Mouse (Mus musculus) liver, embryonic 11.5 days (tissue): ENCODE measurements around the gene Sort1. TPM values are rescaled to one million over a fixed set of nuclear protein-coding genes. Genes with fewer than 3 reads are reported as not detected.

Source experiments
- ATAC-seq: fragments of 200-750 bp; cut with Nextera tagmentation; replicated peaks from 2 replicates; pipeline ENCODE4 v1.8.0; 2017; ENCODE audit warnings: moderate number of reproducible peaks, mild to moderate bottlenecking, moderate TSS enrichment, moderate library complexity; ENCODE audit not compliant: low FRiP score
- DNase-seq: peaks from one replicate; pipeline ENCODE4 v3.0.0-alpha.2; 2017; ENCODE audit warnings: low spot score
- H3K27ac ChIP-seq: fragments of 300-500 bp; sonication (generic); 2 replicates; pipeline ENCODE4 v1.5.1; 2014; ENCODE audit warnings: mild to moderate bottlenecking, low read depth, low read length, control low read depth
- H3K27me3 ChIP-seq: fragments of 300-500 bp; sonication (generic); replicated peaks from 2 replicates; pipeline ENCODE4 v1.6.1; 2014; ENCODE audit warnings: low read length, mixed read lengths; ENCODE audit not compliant: control insufficient read depth, insufficient read depth
- H3K36me3 ChIP-seq: fragments of 300-500 bp; sonication (generic); 2 replicates; pipeline ENCODE4 v1.6.1; 2014; ENCODE audit warnings: mild to moderate bottlenecking, low read length, moderate library complexity, mixed read lengths; ENCODE audit not compliant: control insufficient read depth, insufficient read depth
- H3K4me1 ChIP-seq: fragments of 300-500 bp; sonication (generic); replicated peaks from 2 replicates; pipeline ENCODE4 v1.6.1; 2014; ENCODE audit warnings: low read length, mixed read lengths; ENCODE audit not compliant: control insufficient read depth, insufficient read depth
- H3K4me2 ChIP-seq: fragments of 300-500 bp; sonication (generic); 2 replicates; pipeline ENCODE4 v1.6.1; 2014; ENCODE audit warnings: mild to moderate bottlenecking, control low read depth, moderate library complexity
- H3K4me3 ChIP-seq: fragments of 300-500 bp; sonication (generic); 2 replicates; pipeline ENCODE4 v1.5.1; 2014; ENCODE audit warnings: low read depth, low read length, control low read depth
- H3K9ac ChIP-seq: fragments of 300-500 bp; sonication (generic); 2 replicates; pipeline ENCODE4 v1.6.1; 2014; ENCODE audit warnings: low read depth, low read length, control low read depth
- H3K9me3 ChIP-seq: fragments of 300-500 bp; sonication (generic); 2 replicates; pipeline ENCODE4 v1.6.1; 2016; ENCODE audit warnings: low read length, inconsistent platforms, mixed read lengths; ENCODE audit not compliant: control insufficient read depth
- WGBS: fragments of 180-500 bp; shearing (Covaris S2); extraction: QIAGEN DNeasy Blood & Tissue Kit; methylation state at CpG from one replicate; pipeline ENCODE4 v1.1.7; 2014; 5-methylcytosine and 5-hydroxymethylcytosine counted together
- polyA plus RNA-seq: library from polyadenylated mRNA; unstranded; fragments of >200 nt; fragmentation: Nextera tagmentation; extraction: Ambion mirVana; gene quantifications from 2 replicates; pipeline ENCODE4 v1.2.1, GENCODE M21; 2014

The Sort1 gene
- polyA plus RNA-seq, 1 experiment from 2014 or later: 11.9 TPM

GRCm38 (mm10) chr3:108291036-108291799, 7.3 kb downstream of the Sort1 start:
- no peak for DNase-seq
- H3K9ac ChIP-seq: no peak overlapping the region
- no peak overlapping the region for H3K4me3 ChIP-seq
- H3K4me1 ChIP-seq: peaks cover 46% of the 10 kb centered on the region
- no peak for ATAC-seq
- H3K27ac ChIP-seq: no peak overlapping the region
- H3K4me2 ChIP-seq: no peak overlapping the region
- H3K9me3 ChIP-seq: no peaks in the 10 kb centered on the region
- WGBS: 73% methylated on average over 17 of the region's 17 CpGs
- no peaks in the 10 kb centered on the region for H3K27me3 ChIP-seq
- no peaks in the 10 kb centered on the region for H3K36me3 ChIP-seq

- H3K9me3 ChIP-seq: no peaks in the 10 kb centered on the region
- H3K4me3 ChIP-seq: no peak overlapping the region
- H3K27ac ChIP-seq: 0 out of 2 replicates have a peak overlapping the region, but pooled peaks have one; percentile 11
- no peak for ATAC-seq
- no peak for DNase-seq
- H3K9ac ChIP-seq: no peak overlapping the region
- H3K27me3 ChIP-seq: no peaks in the 10 kb centered on the region
- WGBS: 14% methylated on average over 2 of the region's 2 CpGs
- H3K4me1 ChIP-seq: peaks cover 55% of the 10 kb centered on the region
- peak overlapping the region; percentile 26 for H3K4me2 ChIP-seq
- no peaks in the 10 kb centered on the region for H3K36me3 ChIP-seq
These were observed 10.5 kb downstream of the Sort1 start for GRCm38 (mm10) chr3:108294398-108294797.

DNA sequence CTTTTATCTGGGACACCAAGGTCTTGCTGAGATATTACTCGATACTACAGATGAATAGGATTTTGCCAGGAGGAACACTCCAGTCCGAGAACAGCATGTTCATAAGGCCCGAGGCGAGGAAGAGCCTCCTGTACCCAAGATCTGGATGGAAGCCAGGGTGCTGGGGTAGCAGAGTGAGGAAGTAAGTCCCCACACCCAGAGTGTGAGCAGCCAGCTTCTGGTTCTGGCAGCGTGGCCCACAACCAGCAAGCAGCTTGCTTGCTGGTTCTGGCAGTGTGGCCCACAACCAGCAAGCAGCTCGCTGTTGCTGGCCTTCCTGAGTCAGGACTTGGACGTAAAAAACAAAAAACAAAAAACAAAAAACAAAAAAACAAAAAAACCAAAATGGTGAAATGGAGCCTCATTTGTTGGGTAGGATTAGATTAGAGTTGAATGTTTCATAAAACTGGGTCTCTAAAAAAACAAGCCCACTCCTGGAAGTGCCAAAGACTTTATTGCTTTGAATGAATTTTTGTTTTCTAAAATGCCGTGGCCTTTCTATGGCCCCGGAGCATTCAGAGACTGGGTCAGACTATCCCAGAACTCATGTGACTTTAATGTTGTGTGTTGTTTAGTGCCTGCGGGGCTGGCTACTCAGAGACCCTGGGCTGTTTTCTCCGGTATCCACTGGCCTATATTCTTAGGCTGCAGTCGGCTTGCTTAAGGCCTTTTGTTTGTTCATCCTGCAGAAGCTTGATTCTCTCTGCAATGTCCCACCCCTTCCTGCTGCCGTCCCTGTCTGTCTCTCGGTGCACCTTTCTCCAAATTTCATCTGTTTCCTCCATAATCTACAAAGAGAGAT, 11.7 kb downstream of the Sort1 start:
- Histone ChIP-seq H3K9me3 (no peaks in the 10 kb centered on the region), H3K9ac (peak overlapping the region; percentile 62), H3K27me3 (no peaks in the 10 kb centered on the region), H3K4me3 (peak overlapping the region; percentile 29), H3K4me2 (peak overlapping the region; percentile 72), H3K36me3 (no peaks in the 10 kb centered on the region), H3K4me1 (peaks cover 60% of the 10 kb centered on the region), H3K27ac (peak overlapping the region; percentile 85)
- 0 out of 2 replicates have a peak, but pooled peaks have one; percentile 16 for ATAC-seq
- no peak for DNase-seq
- WGBS: 43% methylated on average over 14 of the region's 14 CpGs

DNA sequence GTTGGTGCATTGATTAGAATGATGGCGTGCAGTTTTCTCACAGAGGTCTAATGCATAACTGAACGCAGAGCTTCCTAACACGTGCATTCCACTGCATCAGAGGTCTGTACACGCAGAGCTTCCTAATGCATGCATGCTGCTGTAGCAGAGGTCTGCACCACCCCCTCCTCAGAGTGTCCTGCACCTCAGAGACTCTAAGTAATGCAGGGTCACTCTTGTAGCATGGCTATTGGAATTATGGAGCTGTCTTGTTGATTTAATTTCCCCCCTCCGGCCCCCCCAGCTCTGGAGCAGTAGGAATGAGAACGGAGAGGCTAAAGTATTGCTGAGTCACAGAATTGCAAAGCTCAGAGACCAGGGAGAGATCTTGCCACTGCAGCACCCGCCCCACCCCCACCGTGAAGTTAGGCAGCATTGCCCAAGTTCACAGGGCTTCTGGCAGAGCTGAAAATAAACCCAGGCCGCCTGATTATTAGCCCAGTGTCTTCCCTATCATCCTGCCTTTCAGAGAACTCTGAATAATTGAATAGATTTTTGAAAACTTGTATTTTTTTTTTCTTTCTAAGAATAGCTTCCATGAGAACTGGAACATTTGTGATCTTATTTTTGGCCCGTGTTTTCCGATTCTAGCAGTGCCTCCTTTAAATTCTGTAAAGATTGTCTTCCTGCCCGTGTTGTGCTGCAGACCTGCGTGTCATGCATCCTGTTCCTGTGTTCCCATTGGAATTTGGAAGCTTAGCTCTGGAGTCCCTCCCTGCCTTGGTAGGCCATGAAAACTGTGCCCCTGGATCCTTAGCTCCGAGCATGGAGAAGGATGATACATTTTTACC, 12.6 kb downstream of the Sort1 start:
- Histone ChIP-seq H3K4me2 (peak overlapping the region; percentile 72), H3K27ac (peak overlapping the region; percentile 85), H3K4me3 (peak overlapping the region; percentile 29), H3K36me3 (no peaks in the 10 kb centered on the region), H3K9me3 (no peaks in the 10 kb centered on the region), H3K27me3 (no peaks in the 10 kb centered on the region), H3K9ac (peak overlapping the region; percentile 62), H3K4me1 (peaks cover 57% of the 10 kb centered on the region)
- peak; percentile 77 for DNase-seq
- peak; percentile 80 for ATAC-seq
- WGBS: 10% methylated on average over 14 of the region's 14 CpGs

DNA sequence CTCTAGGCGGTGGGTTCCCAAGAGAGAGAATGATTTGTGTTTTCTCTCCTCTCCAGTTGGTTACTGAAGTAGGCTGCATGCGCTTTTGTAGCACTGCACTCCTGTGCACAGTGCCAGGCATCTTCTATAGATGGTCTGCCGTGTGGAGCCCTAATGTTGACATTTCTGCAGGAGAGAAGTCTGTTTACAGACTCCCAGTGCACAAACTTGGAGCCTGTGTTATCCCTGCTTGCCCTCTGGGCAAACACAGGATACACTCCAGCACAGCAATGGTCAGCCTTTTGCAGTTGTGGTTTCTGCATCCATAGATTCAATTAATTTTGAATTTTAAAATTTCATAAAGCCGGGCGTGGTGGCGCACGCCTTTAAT, 13.2 kb downstream of the Sort1 start:
- peak overlapping the region; percentile 85; the same call in 1 of the 2 replicates for H3K27ac ChIP-seq
- ATAC-seq (0 out of 2 replicates have a peak, but pooled peaks have one; percentile 21), DNase-seq (no peak)
- peak overlapping the region; percentile 1; the same call in 1 of the 2 replicates for H3K9ac ChIP-seq
- peaks cover 55% of the 10 kb centered on the region for H3K4me1 ChIP-seq
- H3K4me3 ChIP-seq: no peak overlapping the region
- H3K27me3 ChIP-seq: no peaks in the 10 kb centered on the region
- 68% methylated on average over 7 of the region's 7 CpGs for WGBS
- H3K9me3 ChIP-seq: no peaks in the 10 kb centered on the region
- no peaks in the 10 kb centered on the region for H3K36me3 ChIP-seq
- H3K4me2 ChIP-seq: peak overlapping the region; percentile 72

GRCm38 (mm10) chr3:108297603-108298553, 14.0 kb downstream of the Sort1 start:
- Histone ChIP-seq H3K9me3 (no peaks in the 10 kb centered on the region), H3K27ac (peak overlapping the region; percentile 35; the same call in 1 of the 2 replicates), H3K4me3 (no peak overlapping the region), H3K36me3 (no peaks in the 10 kb centered on the region), H3K27me3 (no peaks in the 10 kb centered on the region), H3K4me1 (peaks cover 55% of the 10 kb centered on the region), H3K9ac (no peak overlapping the region), H3K4me2 (peak overlapping the region; percentile 19)
- 0 out of 2 replicates have a peak, but pooled peaks have one; percentile 42 for ATAC-seq
- WGBS: 45% methylated on average over 7 of the region's 7 CpGs
- no peak for DNase-seq

- Histone ChIP-seq H3K4me1 (peaks cover 37% of the 10 kb centered on the region), H3K27me3 (no peaks in the 10 kb centered on the region), H3K4me3 (no peak overlapping the region), H3K36me3 (no peaks in the 10 kb centered on the region), H3K27ac (no peak overlapping the region), H3K9me3 (no peaks in the 10 kb centered on the region), H3K4me2 (no peak overlapping the region), H3K9ac (no peak overlapping the region)
- ATAC-seq: no peak
- 77% methylated on average over 6 of the region's 6 CpGs for WGBS
- no peak for DNase-seq
These were observed 16.7 kb downstream of the Sort1 start for GRCm38 (mm10) chr3:108300455-108301030.
